Mouse (Mus musculus) limb, embryonic 15.5 days (tissue): ENCODE results near the gene Ppfia3. TPM values are rescaled to one million over a fixed set of nuclear protein-coding genes. Genes with fewer than 3 reads are reported as not detected.

Source experiments
- ATAC-seq: fragments of 200-750 bp; cut with Nextera tagmentation; 2 replicates; pipeline ENCODE4 v1.8.0; 2017; ENCODE audit warnings: low read depth, moderate TSS enrichment; ENCODE audit not compliant: insufficient number of reproducible peaks, low FRiP score, low TSS enrichment
- H3K27ac ChIP-seq: fragments of 300-500 bp; sonication (generic); 2 replicates; pipeline ENCODE4 v1.5.1; 2015; ENCODE audit warnings: moderate library complexity, mild to moderate bottlenecking, inconsistent platforms
- H3K27me3 ChIP-seq: fragments of 300-500 bp; sonication (generic); 2 replicates; pipeline ENCODE4 v1.6.1; 2015; ENCODE audit warnings: inconsistent platforms
- H3K36me3 ChIP-seq: fragments of 300-500 bp; sonication (generic); 2 replicates; pipeline ENCODE4 v1.6.1; 2015; ENCODE audit warnings: inconsistent platforms
- H3K4me1 ChIP-seq: fragments of 300-500 bp; sonication (generic); 2 replicates; pipeline ENCODE4 v1.6.1; 2015; ENCODE audit warnings: inconsistent platforms
- H3K4me2 ChIP-seq: fragments of 300-500 bp; sonication (generic); 2 replicates; pipeline ENCODE4 v1.6.1; 2015; ENCODE audit warnings: mild to moderate bottlenecking, inconsistent platforms
- H3K4me3 ChIP-seq: fragments of 300-500 bp; sonication (generic); 2 replicates; pipeline ENCODE4 v1.5.1; 2015; ENCODE audit warnings: mild to moderate bottlenecking, inconsistent platforms
- H3K9ac ChIP-seq: fragments of 300-500 bp; sonication (generic); 2 replicates; pipeline ENCODE4 v1.6.1; 2015; ENCODE audit warnings: inconsistent platforms
- H3K9me3 ChIP-seq: fragments of 300-500 bp; sonication (generic); 2 replicates; pipeline ENCODE4 v1.6.1; 2016; ENCODE audit warnings: inconsistent platforms
- WGBS: fragments of 180-500 bp; shearing (Covaris S2); methylation state at CpG from one replicate; pipeline ENCODE4 v1.1.7; 2015; 5-methylcytosine and 5-hydroxymethylcytosine counted together
- polyA plus RNA-seq: library from polyadenylated mRNA; unstranded; fragments of >200 nt; fragmentation: Nextera tagmentation; extraction: Ambion mirVana; gene quantifications from 2 replicates; pipeline ENCODE4 v1.2.1, GENCODE M21; 2015

Ppfia3 gene
- polyA plus RNA-seq, 1 experiment from 2014 or later, result 9.1 TPM

GRCm38 (mm10) chr7:45328841-45329475, 37.9 kb downstream of the Ppfia3 start:
- Histone ChIP-seq H3K4me1 (peaks cover 13% of the 10 kb centered on the region), H3K27me3 (no peaks in the 10 kb centered on the region), H3K9ac (no peak overlapping the region), H3K4me2 (no peak overlapping the region), H3K4me3 (no peak overlapping the region), H3K36me3 (peaks cover 34% of the 10 kb centered on the region), H3K27ac (peak overlapping the region; percentile 38; the same call in 1 of the 2 replicates), H3K9me3 (no peaks in the 10 kb centered on the region)
- 78% methylated on average over 13 of the region's 13 CpGs for WGBS
- ATAC-seq, result no peak

- no peak overlapping the region for H3K4me3 ChIP-seq
Observed at GRCm38 (mm10) chr7:45325800-45326199, 41.0 kb downstream of the Ppfia3 start.

GRCm38 (mm10) chr7:45323069-45323468, 43.8 kb downstream of the Ppfia3 start:
- Histone ChIP-seq H3K36me3 (peaks cover 74% of the 10 kb centered on the region), H3K9me3 (no peaks in the 10 kb centered on the region), H3K27ac (no peak overlapping the region), H3K27me3 (no peaks in the 10 kb centered on the region), H3K4me1 (no peaks in the 10 kb centered on the region; the same call in 1 of the 2 replicates), H3K4me3 (no peak overlapping the region), H3K4me2 (no peak overlapping the region), H3K9ac (no peak overlapping the region)
- WGBS, result 51% methylated on average over 5 of the region's 5 CpGs
- ATAC-seq, result no peak

More at GRCm38 (mm10) chr7:45325800-45326199, 41.0 kb downstream of the Ppfia3 start:
- Histone ChIP-seq H3K9me3 (no peaks in the 10 kb centered on the region), H3K27me3 (no peaks in the 10 kb centered on the region), H3K4me1 (no peaks in the 10 kb centered on the region; the same call in 1 of the 2 replicates), H3K36me3 (peaks cover 56% of the 10 kb centered on the region), H3K27ac (no peak overlapping the region), H3K9ac (no peak overlapping the region), H3K4me2 (no peak overlapping the region)
- ATAC-seq, result no peak

GRCm38 (mm10) chr7:45322245-45322644, 44.6 kb downstream of the Ppfia3 start:
- peaks cover 77% of the 10 kb centered on the region for H3K36me3 ChIP-seq
- no peak for ATAC-seq
- no peaks in the 10 kb centered on the region for H3K27me3 ChIP-seq

GRCm38 (mm10) chr7:45316536-45316935, 50.3 kb downstream of the Ppfia3 start:
- no peaks in the 10 kb centered on the region for H3K27me3 ChIP-seq
- H3K9me3 ChIP-seq, result no peaks in the 10 kb centered on the region
- H3K36me3 ChIP-seq, result peaks cover 46% of the 10 kb centered on the region
- H3K9ac ChIP-seq, result no peak overlapping the region
- H3K4me3 ChIP-seq, result no peak overlapping the region
- no peak for ATAC-seq
- H3K27ac ChIP-seq, result no peak overlapping the region
- 89% methylated on average over 14 of the region's 14 CpGs for WGBS
- peaks cover 12% of the 10 kb centered on the region for H3K4me1 ChIP-seq
- H3K4me2 ChIP-seq, result no peak overlapping the region

More at GRCm38 (mm10) chr7:45322245-45322644, 44.6 kb downstream of the Ppfia3 start:
- Histone ChIP-seq H3K4me1 (no peaks in the 10 kb centered on the region; the same call in 1 of the 2 replicates), H3K4me3 (no peak overlapping the region), H3K27ac (no peak overlapping the region), H3K9ac (no peak overlapping the region), H3K4me2 (no peak overlapping the region), H3K9me3 (no peaks in the 10 kb centered on the region)
- WGBS, result 86% methylated on average over 4 of the region's 4 CpGs

- H3K4me1 ChIP-seq, result peaks cover 12% of the 10 kb centered on the region
- ATAC-seq, result no peak
Observed at GRCm38 (mm10) chr7:45315182-45315701, 51.6 kb downstream of the Ppfia3 start.

GRCm38 (mm10) chr7:45313495-45313894, 53.3 kb downstream of the Ppfia3 start:
- H3K36me3 ChIP-seq, result peaks cover 53% of the 10 kb centered on the region
- ATAC-seq, result no peak
- peak overlapping the region; percentile 67 for H3K27ac ChIP-seq
- peaks cover 13% of the 10 kb centered on the region for H3K4me1 ChIP-seq
- H3K4me2 ChIP-seq, result peak overlapping the region; percentile 5; the same call in 1 of the 2 replicates
- H3K27me3 ChIP-seq, result no peaks in the 10 kb centered on the region
- no peak overlapping the region for H3K4me3 ChIP-seq
- WGBS, result 10% methylated on average over 9 of the region's 9 CpGs
- H3K9me3 ChIP-seq, result no peaks in the 10 kb centered on the region
- no peak overlapping the region for H3K9ac ChIP-seq

More at GRCm38 (mm10) chr7:45315182-45315701, 51.6 kb downstream of the Ppfia3 start:
- H3K9me3 ChIP-seq, result no peaks in the 10 kb centered on the region
- 74% methylated on average over 10 of the region's 10 CpGs for WGBS
- no peaks in the 10 kb centered on the region for H3K27me3 ChIP-seq
- H3K4me2 ChIP-seq, result no peak overlapping the region
- no peak overlapping the region for H3K9ac ChIP-seq
- no peak overlapping the region for H3K27ac ChIP-seq
- peaks cover 51% of the 10 kb centered on the region for H3K36me3 ChIP-seq
- no peak overlapping the region for H3K4me3 ChIP-seq

GRCm38 (mm10) chr7:45312686-45313453, 53.9 kb downstream of the Ppfia3 start:
- Histone ChIP-seq H3K4me1 (peaks cover 13% of the 10 kb centered on the region), H3K9ac (no peak overlapping the region), H3K36me3 (peaks cover 52% of the 10 kb centered on the region), H3K27me3 (no peaks in the 10 kb centered on the region), H3K27ac (peak overlapping the region; percentile 67), H3K4me2 (peak overlapping the region; percentile 5; the same call in 1 of the 2 replicates), H3K9me3 (no peaks in the 10 kb centered on the region), H3K4me3 (no peak overlapping the region)
- WGBS, result 16% methylated on average over 10 of the region's 10 CpGs
- no peak for ATAC-seq

- ATAC-seq, result no peak
- 47% methylated on average over 8 of the region's 8 CpGs for WGBS
- Histone ChIP-seq H3K4me1 (peaks cover 13% of the 10 kb centered on the region), H3K27me3 (no peaks in the 10 kb centered on the region), H3K9me3 (no peaks in the 10 kb centered on the region), H3K9ac (no peak overlapping the region), H3K4me2 (no peak overlapping the region), H3K27ac (no peak overlapping the region), H3K36me3 (peaks cover 51% of the 10 kb centered on the region), H3K4me3 (no peak overlapping the region)
Observed at GRCm38 (mm10) chr7:45312023-45312422, 54.8 kb downstream of the Ppfia3 start.

- Histone ChIP-seq H3K4me2 (no peak overlapping the region), H3K9ac (no peak overlapping the region), H3K36me3 (peaks cover 50% of the 10 kb centered on the region), H3K4me3 (no peak overlapping the region), H3K9me3 (no peaks in the 10 kb centered on the region), H3K4me1 (peaks cover 19% of the 10 kb centered on the region), H3K27me3 (no peaks in the 10 kb centered on the region), H3K27ac (no peak overlapping the region)
- 17% methylated on average over 9 of the region's 9 CpGs for WGBS
- no peak for ATAC-seq
Observed at GRCm38 (mm10) chr7:45309455-45309854, 57.4 kb downstream of the Ppfia3 start.

- no peaks in the 10 kb centered on the region for H3K9me3 ChIP-seq
- no peak overlapping the region for H3K9ac ChIP-seq
- no peak overlapping the region for H3K4me2 ChIP-seq
- H3K4me3 ChIP-seq, result no peak overlapping the region
- WGBS, result 67% methylated on average over 15 of the region's 15 CpGs
- peaks cover 16% of the 10 kb centered on the region for H3K4me1 ChIP-seq
- peaks cover 55% of the 10 kb centered on the region for H3K36me3 ChIP-seq
- H3K27ac ChIP-seq, result no peak overlapping the region
- no peaks in the 10 kb centered on the region for H3K27me3 ChIP-seq
- no peak for ATAC-seq
Observed at GRCm38 (mm10) chr7:45308551-45309240, 58.1 kb downstream of the Ppfia3 start.
